Mouse (Mus musculus): ENCODE measurements around the gene Foxg1. TPM values are rescaled to one million over a fixed set of nuclear protein-coding genes. Genes with fewer than 3 reads are reported as not detected.
A peak's percentile ranks its signal among the peaks of the same experiment; 100 is the strongest.

Gene Foxg1
- total RNA-seq, 2 experiments from 2014 or later = not detected

- ATAC-seq (replicated peaks; ENCODE audit: poor library complexity, severe bottlenecking) = peak; percentile 34
Measured at GRCm38 (mm10) chr12:49384876-49385630, 2.6 kb downstream of the Foxg1 start, which contains the start of gene Gm43517. Gm43517 (plus strand) TSS chr12:49385174.

- ATAC-seq (replicated peaks; ENCODE audit: poor library complexity, severe bottlenecking) = no peak
Measured at GRCm38 (mm10) chr12:49385631-49385990, 3.2 kb downstream of the Foxg1 start.

DNA sequence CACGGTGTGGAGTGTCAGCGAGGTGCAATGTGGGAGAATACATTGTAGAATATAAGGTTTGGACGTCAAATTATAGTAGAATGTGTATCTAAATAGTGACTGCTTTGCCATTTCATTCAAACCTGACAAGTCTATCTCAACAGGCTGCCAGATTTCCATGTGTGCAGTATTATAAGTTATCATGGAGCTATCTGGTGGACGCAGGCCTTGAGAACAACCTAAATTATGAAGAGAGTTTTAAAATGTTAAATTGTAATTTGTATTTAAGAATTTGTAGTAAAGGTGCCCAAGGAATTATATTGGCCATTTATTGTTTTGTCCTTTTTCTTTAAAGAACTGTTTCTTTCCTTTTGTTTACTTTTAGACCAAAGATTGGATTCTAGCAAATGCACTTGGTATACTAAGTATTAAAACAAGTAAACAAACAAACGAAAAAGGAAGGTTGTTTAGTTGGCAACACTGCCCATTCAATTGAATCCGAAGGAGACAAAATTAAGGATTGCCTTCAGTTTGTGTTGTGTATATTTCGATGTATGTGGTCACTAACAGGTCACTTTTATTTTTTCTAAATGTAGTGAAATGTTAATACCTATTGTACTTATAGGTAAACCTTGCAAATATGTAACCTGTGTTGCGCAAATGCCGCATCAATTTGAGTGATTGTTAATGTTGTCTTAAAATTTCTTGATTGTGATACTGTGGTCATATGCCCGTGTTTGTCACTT, 3.8 kb downstream of the Foxg1 start:
- no peak for ATAC-seq (replicated peaks; ENCODE audit: poor library complexity, severe bottlenecking)

DNA sequence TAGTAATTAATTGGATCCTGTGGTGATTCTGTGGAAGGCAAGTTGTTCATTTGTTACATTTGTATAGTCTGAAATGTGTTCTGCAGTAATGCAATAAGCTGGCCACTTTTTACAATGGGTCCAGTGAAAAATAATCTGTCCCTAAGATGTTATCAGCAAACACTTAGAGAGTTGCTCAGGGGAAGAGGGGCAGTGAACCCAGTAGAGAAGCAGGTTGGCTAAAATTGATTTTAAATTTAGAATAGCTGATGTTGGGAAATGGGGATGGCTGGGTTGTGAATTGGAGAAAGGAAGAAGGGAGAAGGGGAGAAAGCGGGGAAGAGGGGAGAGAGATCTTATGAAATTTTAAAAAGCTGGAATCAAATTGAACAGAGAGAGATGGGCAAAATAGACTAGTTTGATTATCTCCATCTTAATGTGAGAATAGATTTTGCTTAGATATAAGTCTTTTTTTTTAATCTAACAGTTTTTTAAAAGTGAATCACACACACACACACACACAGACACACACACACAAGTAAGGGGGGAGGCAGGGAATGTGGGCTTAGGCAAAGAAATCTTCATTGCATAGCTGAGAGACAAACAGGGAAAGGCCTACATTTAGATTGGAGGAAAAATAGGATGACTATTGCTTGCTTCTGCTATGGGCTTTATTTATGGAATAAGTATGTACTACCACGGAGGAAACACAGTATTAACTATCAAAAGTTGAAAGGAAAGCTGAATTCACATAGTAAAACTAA, 5.6 kb downstream of the Foxg1 start:
- ATAC-seq (replicated peaks; ENCODE audit: poor library complexity, severe bottlenecking) = no peak

- no peak for ATAC-seq (replicated peaks; ENCODE audit: poor library complexity, severe bottlenecking)
Measured at GRCm38 (mm10) chr12:49389666-49390065, 7.2 kb downstream of the Foxg1 start.

- ATAC-seq (replicated peaks; ENCODE audit: poor library complexity, severe bottlenecking) = no peak
Measured at GRCm38 (mm10) chr12:49390257-49390656, 7.8 kb downstream of the Foxg1 start.

DNA sequence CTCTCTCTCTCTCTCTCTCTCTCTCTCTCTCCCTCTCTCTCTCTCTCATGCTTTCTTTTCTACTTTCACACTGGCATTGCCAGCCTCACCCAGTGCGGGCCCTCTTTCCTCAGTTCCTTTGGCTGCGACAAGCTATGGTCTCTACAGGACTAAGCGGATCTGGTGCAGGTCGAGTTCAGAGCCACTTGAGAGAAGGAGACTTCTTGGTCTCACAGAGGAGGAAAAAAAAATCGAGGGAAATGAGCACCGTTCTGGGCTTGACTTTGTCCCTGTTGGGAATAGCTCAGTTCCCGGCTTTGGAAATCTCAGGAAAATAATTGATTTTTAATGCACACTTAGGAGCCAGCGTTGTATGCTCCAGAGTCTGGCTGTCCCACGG, 8.5 kb downstream of the Foxg1 start:
- no peak for ATAC-seq (replicated peaks; ENCODE audit: poor library complexity, severe bottlenecking)

DNA sequence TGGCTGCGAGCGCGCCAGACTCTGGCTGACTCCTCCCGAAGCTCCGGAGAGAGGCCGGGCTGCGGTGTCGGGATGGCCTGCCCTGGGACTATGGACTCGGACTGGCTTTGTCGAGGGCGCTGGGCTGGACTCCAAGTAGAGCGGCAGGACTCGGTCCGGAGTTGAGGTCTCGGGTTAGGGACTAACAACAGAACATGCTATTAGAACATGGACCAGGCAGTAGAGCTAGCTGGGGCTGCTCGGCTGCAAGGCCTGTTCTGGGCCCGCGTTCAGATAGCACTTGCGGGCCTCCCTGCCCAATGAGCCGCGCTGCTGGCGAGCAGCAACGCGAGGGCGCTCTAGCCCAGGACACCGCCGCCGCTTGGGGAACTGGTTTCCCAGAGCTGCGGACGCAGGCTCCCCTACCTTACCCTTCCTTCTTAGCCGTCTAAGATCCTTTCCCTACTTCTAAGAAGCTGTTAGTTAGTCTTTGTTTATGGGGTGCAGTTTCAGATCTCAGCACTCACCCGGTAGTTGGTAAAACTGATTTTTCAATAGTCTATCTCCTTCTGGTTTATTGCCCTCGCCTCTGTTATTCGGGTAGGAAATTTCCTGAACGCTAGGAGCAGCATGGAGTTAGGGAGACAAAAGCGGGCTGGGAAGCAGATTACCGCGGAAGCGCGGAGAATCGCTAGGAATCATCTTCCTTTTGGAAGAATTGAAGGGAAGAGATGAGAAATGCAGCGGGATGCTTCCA, 9.0 kb downstream of the Foxg1 start:
- peak; percentile 55; the same call in 1 of the 2 replicates for ATAC-seq (replicated peaks; ENCODE audit: poor library complexity, severe bottlenecking)

GRCm38 (mm10) chr12:49392041-49392390, 9.6 kb downstream of the Foxg1 start:
- ATAC-seq (replicated peaks; ENCODE audit: poor library complexity, severe bottlenecking) = no peak

DNA sequence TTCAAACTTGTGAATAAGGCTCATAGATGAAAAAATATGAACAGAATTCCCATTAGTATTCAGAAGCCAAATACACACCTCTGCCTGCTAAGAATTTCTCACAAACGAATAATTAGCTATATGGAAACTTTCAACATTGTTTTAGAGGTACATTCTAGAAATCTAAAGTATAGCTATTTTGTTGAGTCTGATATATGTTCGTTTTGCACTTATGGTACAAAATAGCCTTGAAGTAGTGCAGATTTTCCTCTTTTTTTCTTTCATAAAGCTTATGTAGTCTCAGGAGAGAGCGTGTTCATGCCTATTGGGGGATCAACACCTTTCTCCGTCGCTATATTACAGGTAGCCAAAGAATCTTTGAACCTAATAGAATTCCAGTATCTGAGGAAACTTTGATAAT, 10.4 kb downstream of the Foxg1 start:
- ATAC-seq (replicated peaks; ENCODE audit: poor library complexity, severe bottlenecking) = no peak

DNA sequence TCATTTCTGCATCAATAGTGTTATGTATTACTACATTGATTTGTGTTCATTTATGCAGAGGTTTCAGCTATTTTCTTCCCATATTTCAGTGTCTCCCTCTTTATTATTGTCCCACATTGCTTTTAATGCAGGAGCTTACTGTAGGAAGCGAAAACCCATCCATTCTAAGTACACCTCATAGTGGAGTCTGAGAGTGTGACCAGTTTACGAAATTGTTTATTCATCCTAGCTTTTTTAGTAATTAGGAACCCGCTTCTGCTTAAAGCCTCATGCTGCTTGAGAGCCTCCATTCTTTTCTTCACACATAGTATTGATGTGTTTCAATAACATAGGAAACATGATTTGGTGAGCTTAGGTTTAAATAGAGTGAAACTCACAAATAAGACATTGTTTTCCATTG, 11.2 kb downstream of the Foxg1 start:
- no peak for ATAC-seq (replicated peaks; ENCODE audit: poor library complexity, severe bottlenecking)

- ATAC-seq (replicated peaks; ENCODE audit: poor library complexity, severe bottlenecking) = no peak
Measured at GRCm38 (mm10) chr12:49394181-49394580, 11.7 kb downstream of the Foxg1 start.

- no peak for ATAC-seq (replicated peaks; ENCODE audit: poor library complexity, severe bottlenecking)
Measured at GRCm38 (mm10) chr12:49394836-49395235, 12.4 kb downstream of the Foxg1 start.

DNA sequence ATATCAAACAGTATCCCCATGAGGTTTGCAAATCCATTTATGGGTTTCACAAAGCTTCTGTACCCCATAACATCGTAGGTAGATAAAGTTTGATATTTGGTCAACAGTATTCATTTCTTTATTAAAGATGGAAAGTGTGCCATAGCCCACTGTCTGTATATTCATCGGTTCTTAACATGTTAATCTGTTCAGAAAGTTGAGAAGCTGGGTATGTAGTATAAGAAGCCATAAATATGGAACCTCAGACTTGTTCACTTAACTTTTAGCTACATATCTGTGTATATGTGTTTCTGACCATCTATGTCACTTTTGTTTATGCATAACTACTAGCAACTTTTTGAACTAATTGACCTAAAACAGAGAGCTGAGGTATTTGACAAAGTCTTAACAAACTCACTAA, 13.5 kb downstream of the Foxg1 start:
- no peak for ATAC-seq (replicated peaks; ENCODE audit: poor library complexity, severe bottlenecking)

GRCm38 (mm10) chr12:49396776-49397175, 14.3 kb downstream of the Foxg1 start:
- ATAC-seq (replicated peaks; ENCODE audit: poor library complexity, severe bottlenecking) = no peak

- ATAC-seq (replicated peaks; ENCODE audit: poor library complexity, severe bottlenecking) = no peak
Measured at GRCm38 (mm10) chr12:49397443-49398162, 15.1 kb downstream of the Foxg1 start.

DNA sequence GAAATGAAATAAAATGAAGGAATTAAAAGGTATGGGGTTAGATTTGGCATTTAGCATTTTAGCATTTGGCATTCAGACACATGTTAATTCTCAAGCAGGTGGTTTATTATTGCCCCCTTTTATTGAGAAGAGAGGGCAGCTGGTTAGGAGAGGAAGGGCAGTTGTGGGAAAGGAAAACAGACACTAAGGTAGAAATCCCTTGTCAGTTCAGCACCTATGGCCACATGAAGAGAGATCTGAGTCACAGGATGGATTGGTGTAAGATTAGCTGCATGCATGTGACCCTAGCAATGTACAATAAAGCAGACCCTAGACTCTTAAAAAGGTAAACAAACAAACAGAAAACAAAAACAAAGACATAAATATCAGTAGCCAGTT, 15.7 kb downstream of the Foxg1 start:
- ATAC-seq (replicated peaks; ENCODE audit: poor library complexity, severe bottlenecking) = no peak

- no peak for ATAC-seq (replicated peaks; ENCODE audit: poor library complexity, severe bottlenecking)
Measured at GRCm38 (mm10) chr12:49398636-49399035, 16.2 kb downstream of the Foxg1 start.

DNA sequence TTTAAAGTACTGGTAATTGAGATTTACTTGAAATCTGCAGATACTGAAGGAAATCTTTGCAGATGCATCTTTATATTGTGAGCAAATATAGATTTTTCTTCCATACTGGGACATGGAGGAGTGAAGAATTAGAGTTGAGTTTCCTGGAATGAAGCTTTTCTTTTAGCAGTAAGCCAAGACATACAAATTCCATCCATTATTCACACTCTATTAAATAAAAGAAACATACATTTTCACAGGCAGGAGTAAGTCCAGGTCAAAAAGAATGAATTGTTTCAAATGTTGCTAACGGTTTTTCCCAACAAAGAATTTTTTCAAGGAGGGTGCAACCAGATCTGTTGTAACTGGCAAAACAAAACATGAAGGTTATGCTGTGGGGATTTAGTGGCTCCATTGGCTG, 17.2 kb downstream of the Foxg1 start:
- no peak for ATAC-seq (replicated peaks; ENCODE audit: poor library complexity, severe bottlenecking)
